Mouse (Mus musculus): ENCODE data around the gene Rfk. TPM values are rescaled to one million over a fixed set of nuclear protein-coding genes. Genes with fewer than 3 reads are reported as not detected.

The Rfk gene
- polyA plus RNA-seq, 1 experiment, result 15.3 TPM

GRCm38 (mm10) chr19:17357391-17357790 lies 36.5 kb upstream of the Rfk start:
- Histone ChIP-seq H3K79me3 (ENCODE audit: low read depth) (no peaks in the 10 kb centered on the region), H3K4me3 (ENCODE audit: insufficient read depth, poor library complexity, severe bottlenecking) (no peak overlapping the region), H3ac (ENCODE audit: control insufficient read depth, insufficient read length, low read depth) (no peak overlapping the region), H3K36me3 (ENCODE audit: control insufficient read depth, insufficient read depth) (no peaks in the 10 kb centered on the region), H3K79me2 (ENCODE audit: control insufficient read depth, insufficient read depth) (no peaks in the 10 kb centered on the region), H3K27me3 (ENCODE audit: control insufficient read depth, insufficient read depth, insufficient read length) (no peaks in the 10 kb centered on the region)
- no peak for TF ChIP-seq CEBPB (IDR thresholded peaks at IDR 0.05; ENCODE audit: low read depth)
- TF ChIP-seq MYOD1 (IDR thresholded peaks at IDR 0.05; ENCODE audit: control insufficient read depth, insufficient read length, low read depth), result no peak
- TF ChIP-seq FOSL1 (IDR thresholded peaks at IDR 0.05; ENCODE audit: insufficient read depth, low read length, poor library complexity, severe bottlenecking), result no peak
- no peak for TF ChIP-seq MAX (IDR thresholded peaks at IDR 0.05)
- TF ChIP-seq USF1 (IDR thresholded peaks at IDR 0.05; ENCODE audit: low read depth), result no peak
- TF ChIP-seq CTCF (IDR thresholded peaks at IDR 0.05; ENCODE audit: control insufficient read depth, insufficient read depth, insufficient read length), result no peak
- no peak for TF ChIP-seq MYOG (IDR thresholded peaks at IDR 0.05; ENCODE audit: control insufficient read depth, extremely low read depth, insufficient read length)

GRCm38 (mm10) chr19:17359315-17359890 lies 34.4 kb upstream of the Rfk start:
- H3K79me2 ChIP-seq (ENCODE audit: control insufficient read depth, insufficient read depth), result no peaks in the 10 kb centered on the region
- TF ChIP-seq MYOD1 (IDR thresholded peaks at IDR 0.05; ENCODE audit: control insufficient read depth, insufficient read length, low read depth) (no peak), MYOG (IDR thresholded peaks at IDR 0.05; ENCODE audit: control insufficient read depth, extremely low read depth, insufficient read length) (no peak), FOSL1 (IDR thresholded peaks at IDR 0.05; ENCODE audit: insufficient read depth, low read length, poor library complexity, severe bottlenecking) (no peak), MAX (IDR thresholded peaks at IDR 0.05) (no peak), CEBPB (IDR thresholded peaks at IDR 0.05; ENCODE audit: low read depth) (no peak), CTCF (IDR thresholded peaks at IDR 0.05; ENCODE audit: control insufficient read depth, insufficient read depth, insufficient read length) (no peak), USF1 (IDR thresholded peaks at IDR 0.05; ENCODE audit: low read depth) (no peak)
- no peak overlapping the region for H3K4me3 ChIP-seq (ENCODE audit: insufficient read depth, poor library complexity, severe bottlenecking)
- no peak overlapping the region for H3ac ChIP-seq (ENCODE audit: control insufficient read depth, insufficient read length, low read depth)
- no peaks in the 10 kb centered on the region for H3K79me3 ChIP-seq (ENCODE audit: low read depth)
- H3K27me3 ChIP-seq (ENCODE audit: control insufficient read depth, insufficient read depth, insufficient read length), result no peaks in the 10 kb centered on the region
- no peaks in the 10 kb centered on the region for H3K36me3 ChIP-seq (ENCODE audit: control insufficient read depth, insufficient read depth)

GRCm38 (mm10) chr19:17361181-17361580 lies 32.7 kb upstream of the Rfk start:
- Histone ChIP-seq H3K4me3 (ENCODE audit: insufficient read depth, poor library complexity, severe bottlenecking) (no peak overlapping the region), H3K36me3 (ENCODE audit: control insufficient read depth, insufficient read depth) (no peaks in the 10 kb centered on the region), H3K79me3 (ENCODE audit: low read depth) (no peaks in the 10 kb centered on the region), H3K79me2 (ENCODE audit: control insufficient read depth, insufficient read depth) (no peaks in the 10 kb centered on the region), H3K27me3 (ENCODE audit: control insufficient read depth, insufficient read depth, insufficient read length) (no peaks in the 10 kb centered on the region), H3ac (ENCODE audit: control insufficient read depth, insufficient read length, low read depth) (no peak overlapping the region)
- TF ChIP-seq USF1 (IDR thresholded peaks at IDR 0.05; ENCODE audit: low read depth), result no peak

- no peaks in the 10 kb centered on the region for H3K36me3 ChIP-seq (ENCODE audit: control insufficient read depth, insufficient read depth)
- no peaks in the 10 kb centered on the region for H3K79me2 ChIP-seq (ENCODE audit: control insufficient read depth, insufficient read depth)
- H3K79me3 ChIP-seq (ENCODE audit: low read depth), result no peaks in the 10 kb centered on the region
- H3ac ChIP-seq (ENCODE audit: control insufficient read depth, insufficient read length, low read depth), result no peak overlapping the region
- no peaks in the 10 kb centered on the region for H3K27me3 ChIP-seq (ENCODE audit: control insufficient read depth, insufficient read depth, insufficient read length)
- TF ChIP-seq CEBPB (IDR thresholded peaks at IDR 0.05; ENCODE audit: low read depth), result no peak
- TF ChIP-seq CTCF (IDR thresholded peaks at IDR 0.05; ENCODE audit: control insufficient read depth, insufficient read depth, insufficient read length), result peak; percentile 53
- H3K4me3 ChIP-seq (ENCODE audit: insufficient read depth, poor library complexity, severe bottlenecking), result no peak overlapping the region
Measured at GRCm38 (mm10) chr19:17364741-17365140, 29.1 kb upstream of the Rfk start.

- H3ac ChIP-seq (ENCODE audit: control insufficient read depth, insufficient read length, low read depth), result no peak overlapping the region
- no peaks in the 10 kb centered on the region for H3K79me2 ChIP-seq (ENCODE audit: control insufficient read depth, insufficient read depth)
- TF ChIP-seq MAX (IDR thresholded peaks at IDR 0.05), result no peak
- no peak for TF ChIP-seq USF1 (IDR thresholded peaks at IDR 0.05; ENCODE audit: low read depth)
- H3K27me3 ChIP-seq (ENCODE audit: control insufficient read depth, insufficient read depth, insufficient read length), result no peaks in the 10 kb centered on the region
- no peaks in the 10 kb centered on the region for H3K79me3 ChIP-seq (ENCODE audit: low read depth)
- H3K4me3 ChIP-seq (ENCODE audit: insufficient read depth, poor library complexity, severe bottlenecking), result no peak overlapping the region
- no peaks in the 10 kb centered on the region for H3K36me3 ChIP-seq (ENCODE audit: control insufficient read depth, insufficient read depth)
Measured at GRCm38 (mm10) chr19:17366364-17367090, 27.3 kb upstream of the Rfk start.

- TF ChIP-seq MYOG (IDR thresholded peaks at IDR 0.05; ENCODE audit: control insufficient read depth, extremely low read depth, insufficient read length), result no peak
- no peak for TF ChIP-seq FOSL1 (IDR thresholded peaks at IDR 0.05; ENCODE audit: insufficient read depth, low read length, poor library complexity, severe bottlenecking)
- TF ChIP-seq MYOD1 (IDR thresholded peaks at IDR 0.05; ENCODE audit: control insufficient read depth, insufficient read length, low read depth), result no peak
- TF ChIP-seq CEBPB (IDR thresholded peaks at IDR 0.05; ENCODE audit: low read depth), result no peak
- TF ChIP-seq CTCF (IDR thresholded peaks at IDR 0.05; ENCODE audit: control insufficient read depth, insufficient read depth, insufficient read length), result no peak
- TF ChIP-seq USF1 (IDR thresholded peaks at IDR 0.05; ENCODE audit: low read depth), result no peak
- TF ChIP-seq MAX (IDR thresholded peaks at IDR 0.05), result no peak
- H3K79me2 ChIP-seq (ENCODE audit: control insufficient read depth, insufficient read depth), result no peaks in the 10 kb centered on the region
- no peak overlapping the region for H3K4me3 ChIP-seq (ENCODE audit: insufficient read depth, poor library complexity, severe bottlenecking)
- H3K27me3 ChIP-seq (ENCODE audit: control insufficient read depth, insufficient read depth, insufficient read length), result no peaks in the 10 kb centered on the region
- no peak overlapping the region for H3ac ChIP-seq (ENCODE audit: control insufficient read depth, insufficient read length, low read depth)
- H3K79me3 ChIP-seq (ENCODE audit: low read depth), result no peaks in the 10 kb centered on the region
- no peaks in the 10 kb centered on the region for H3K36me3 ChIP-seq (ENCODE audit: control insufficient read depth, insufficient read depth)
Measured at GRCm38 (mm10) chr19:17368557-17368956, 25.3 kb upstream of the Rfk start.

Measured in C2C12 (cell line).